Mouse (Mus musculus) CH12.LX (cell line): ENCODE data around the gene Smarcd1. TPM values are rescaled to one million over a fixed set of nuclear protein-coding genes. Genes with fewer than 3 reads are reported as not detected.

Source experiments
- DNase-seq: peaks from one replicate; pipeline ENCODE4 v3.0.0-alpha.2; 2013; ENCODE audit errors: extremely low read depth
- H3K27ac ChIP-seq: 2 replicates; pipeline ENCODE4 v1.5.1; 2012; ENCODE audit warnings: low read depth, mild to moderate bottlenecking, control low read depth, moderate library complexity; ENCODE audit not compliant: insufficient read depth
- H3K27me3 ChIP-seq: replicated peaks from 2 replicates; pipeline ENCODE3; 2012; ENCODE audit warnings: inconsistent platforms
- H3K36me3 ChIP-seq, 2 experiments: replicated peaks in 1 of 2; 2 replicates each; pipeline versions ENCODE3 to v1.6.1; 2012; ENCODE audit warnings: inconsistent platforms in 1 of 2, low read length in 1 of 2, mild to moderate bottlenecking in 1 of 2, mixed read lengths in 1 of 2, moderate library complexity in 1 of 2; ENCODE audit not compliant: control insufficient read depth in 1 of 2, insufficient read depth in 1 of 2
- H3K4me1 ChIP-seq, 2 experiments: 2 replicates each; pipeline ENCODE4 v1.6.1; 2012; ENCODE audit warnings: inconsistent platforms in 1 of 2, moderate library complexity in 1 of 2; ENCODE audit not compliant: insufficient read depth in 2 of 2, control insufficient read depth in 1 of 2
- H3K4me2 ChIP-seq: 2 replicates; pipeline ENCODE4 v1.6.1; 2012; ENCODE audit warnings: low read depth, mild to moderate bottlenecking, control low read depth; ENCODE audit not compliant: poor library complexity, insufficient read depth, severe bottlenecking
- H3K4me3 ChIP-seq, 3 experiments: fragments of 150-350 bp in 1 of 3; sonication (generic) in 1 of 3; replicated peaks in 1 of 3; 2 replicates each; pipeline versions ENCODE3 to v1.5.1; 2011 to 2012; ENCODE audit warnings: low read depth in 2 of 3, low read length in 2 of 3, mild to moderate bottlenecking in 2 of 3, moderate library complexity in 2 of 3, control low read depth in 1 of 3, improper control_type of control experiment in 1 of 3, inconsistent platforms in 1 of 3, mixed read lengths in 1 of 3; ENCODE audit not compliant: poor library complexity in 1 of 3
- H3K79me2 ChIP-seq: replicated peaks from 2 replicates; pipeline ENCODE4 v1.6.1; 2012; ENCODE audit warnings: mild to moderate bottlenecking, moderate library complexity; ENCODE audit not compliant: control insufficient read depth, poor library complexity, insufficient read depth, severe bottlenecking; ENCODE audit errors: extremely low read depth
- H3K9ac ChIP-seq: 2 replicates; pipeline ENCODE4 v1.6.1; 2012; ENCODE audit warnings: low read depth, mild to moderate bottlenecking, control low read depth, moderate library complexity; ENCODE audit not compliant: insufficient read depth
- H3K9me3 ChIP-seq: replicated peaks from 2 replicates; pipeline ENCODE3; 2012; ENCODE audit warnings: low read length, inconsistent platforms, mixed read lengths
- BHLHE40 ChIP-seq: IDR thresholded peaks from 2 replicates; pipeline ENCODE4 v1.6.1; 2011; ENCODE audit warnings: mild to moderate bottlenecking, low read depth, low read length, improper control_type of control experiment
- CHD2 ChIP-seq: IDR thresholded peaks from 2 replicates; pipeline ENCODE4 v1.6.1; 2011; ENCODE audit warnings: low read length, improper control_type of control experiment
- E2F4 ChIP-seq: IDR thresholded peaks from 2 replicates; pipeline ENCODE4 v1.6.1; 2011; ENCODE audit warnings: low read depth, low read length, improper control_type of control experiment; ENCODE audit not compliant: insufficient replicate concordance
- EP300 ChIP-seq: IDR thresholded peaks from 2 replicates; pipeline ENCODE4 v1.6.1; 2011; ENCODE audit warnings: low read length, improper control_type of control experiment
- ETS1 ChIP-seq: conservative IDR thresholded peaks from 2 replicates; pipeline ENCODE4 v1.6.1; 2012; ENCODE audit warnings: low read depth, mild to moderate bottlenecking, inconsistent platforms, low read length, improper control_type of control experiment, moderate library complexity
- GABPA ChIP-seq: IDR thresholded peaks from 2 replicates; pipeline ENCODE4 v1.6.1; 2012; ENCODE audit warnings: low read depth, low read length, improper control_type of control experiment, inconsistent platforms; ENCODE audit not compliant: insufficient replicate concordance
- HCFC1 ChIP-seq: IDR thresholded peaks from 2 replicates; pipeline ENCODE4 v1.6.1; 2012; ENCODE audit warnings: low read depth, mild to moderate bottlenecking, inconsistent platforms, low read length, improper control_type of control experiment
- JUN ChIP-seq: IDR thresholded peaks from 2 replicates; pipeline ENCODE4 v1.6.1; 2011; ENCODE audit warnings: low read depth, mild to moderate bottlenecking, low read length, improper control_type of control experiment, moderate library complexity; ENCODE audit not compliant: insufficient read depth
- MAFK ChIP-seq: IDR thresholded peaks from 2 replicates; pipeline ENCODE4 v1.6.1; 2011; ENCODE audit warnings: low read length, improper control_type of control experiment; ENCODE audit not compliant: insufficient replicate concordance
- NELFE ChIP-seq: IDR thresholded peaks from 2 replicates; pipeline ENCODE4 v1.6.1; 2011; ENCODE audit warnings: low read depth, low read length, improper control_type of control experiment
- PAX5 ChIP-seq: IDR thresholded peaks from 2 replicates; pipeline ENCODE4 v1.6.1; 2012; ENCODE audit warnings: low read length, inconsistent platforms, mixed read lengths
- POLR2A ChIP-seq: IDR thresholded peaks from 2 replicates; pipeline ENCODE4 v1.6.1; 2011; ENCODE audit warnings: low read depth, mild to moderate bottlenecking, improper control_type of control experiment, low read length
- POLR2AphosphoS2 ChIP-seq: IDR thresholded peaks from 2 replicates; pipeline ENCODE4 v1.6.1; 2011; ENCODE audit warnings: low read depth, low read length, improper control_type of control experiment
- RCOR1 ChIP-seq: conservative IDR thresholded peaks from 2 replicates; pipeline ENCODE4 v1.6.1; 2012; ENCODE audit warnings: low read depth, mild to moderate bottlenecking, inconsistent platforms, low read length, improper control_type of control experiment
- SIN3A ChIP-seq: IDR thresholded peaks from 2 replicates; pipeline ENCODE4 v1.6.1; 2012; ENCODE audit warnings: low read length, improper control_type of control experiment, inconsistent platforms
- SMC3 ChIP-seq: IDR thresholded peaks from 2 replicates; pipeline ENCODE4 v1.6.1; 2011; ENCODE audit warnings: low read depth, low read length, improper control_type of control experiment
- TBP ChIP-seq: conservative IDR thresholded peaks from 2 replicates; pipeline ENCODE4 v1.6.1; 2011; ENCODE audit warnings: low read depth, low read length, improper control_type of control experiment
- TCF12 ChIP-seq: IDR thresholded peaks from 2 replicates; pipeline ENCODE4 v1.6.1; 2014; ENCODE audit warnings: low read depth, mild to moderate bottlenecking, inconsistent platforms, low read length, improper control_type of control experiment
- UBTF ChIP-seq: IDR thresholded peaks from 2 replicates; pipeline ENCODE4 v1.6.1; 2012; ENCODE audit warnings: low read depth, mild to moderate bottlenecking, inconsistent platforms, low read length, improper control_type of control experiment, moderate library complexity
- USF1 ChIP-seq: IDR thresholded peaks from 2 replicates; pipeline ENCODE4 v1.6.1; 2014; ENCODE audit warnings: low read depth, mild to moderate bottlenecking, inconsistent platforms, low read length, improper control_type of control experiment
- ZC3H11A ChIP-seq: IDR thresholded peaks from 2 replicates; pipeline ENCODE4 v1.6.1; 2012; ENCODE audit warnings: low read depth, mild to moderate bottlenecking, inconsistent platforms, low read length, improper control_type of control experiment
- ZKSCAN1 ChIP-seq: IDR thresholded peaks from 2 replicates; pipeline ENCODE4 v1.6.1; 2012; ENCODE audit warnings: low read depth, inconsistent platforms, low read length, improper control_type of control experiment, borderline replicate concordance
- ZMIZ1 ChIP-seq: IDR thresholded peaks from 2 replicates; pipeline ENCODE4 v1.6.1; 2012; ENCODE audit warnings: low read depth, mild to moderate bottlenecking, inconsistent platforms, low read length, improper control_type of control experiment
- ZNF384 ChIP-seq: IDR thresholded peaks from 2 replicates; pipeline ENCODE4 v1.6.1; 2012; ENCODE audit warnings: low read depth, low read length, improper control_type of control experiment, inconsistent platforms
- dilution Hi-C: fragments of 300-500 bp; cut with MboI; formaldehyde crosslinking; loops from 2 replicates; pipeline ENCODE4 v1.14.3; 2020; ENCODE audit warnings: low sequenced_read_pairs; ENCODE audit not compliant: extremely low pct_unique_long_range_greater_than_20kb, extremely low pct_ligation_motif_present
- in situ Hi-C: fragments of 300-500 bp; cut with MboI; formaldehyde crosslinking; loops from 3 replicates; pipeline ENCODE4 v1.14.3; 2019; ENCODE audit warnings: low sequenced_read_pairs, low pct_ligation_motif_present, low pct_unique_long_range_greater_than_20kb, mixed read lengths
- polyA plus RNA-seq: library from polyadenylated mRNA; unstranded; fragments of >175 nt; gene quantifications from 2 replicates; pipeline ENCODE4 v1.2.1, GENCODE M21; 2012; ENCODE audit warnings: low read depth; ENCODE audit not compliant: insufficient read length
- total RNA-seq, 2 experiments: library from RNA; depleted of rRNA; stranded (reverse); fragments of 300-350 nt in 1 of 2; fragments of >200 nt in 1 of 2; gene quantifications; 2 replicates each; pipeline ENCODE4 v1.2.3; 2012 to 2014

Gene Smarcd1
- total and polyA plus RNA-seq, 3 experiments: 12.5 to 69.9 (median 17.9) TPM

GRCm38 (mm10) chr15:99671783-99672182 is 30.1 kb upstream of the Smarcd1 start:
- no peak for DNase-seq
- Histone ChIP-seq H3K27ac (no peak overlapping the region), H3K9me3 (peaks cover 4% of the 10 kb centered on the region), H3K4me2 (no peak overlapping the region), H3K79me2 (no peaks in the 10 kb centered on the region), H3K9ac (no peak overlapping the region), H3K4me3 (no peak overlapping the region), H3K36me3 (no peaks in the 10 kb centered on the region), H3K4me1 (peaks cover 0 to 10% of the 10 kb centered on the region in 2 experiments; a peak in 1 of 4 replicates), H3K27me3 (peaks cover 71% of the 10 kb centered on the region)
- in situ Hi-C loops: loop anchor here (5.0 kb wide), 1 partner anchor 169 kb away; no protein-coding TSS in a partner anchor
- TF ChIP-seq POLR2AphosphoS2: no peak
- no peak for TF ChIP-seq BHLHE40
- no peak for TF ChIP-seq TBP
- TF ChIP-seq HCFC1: no peak
- no peak for TF ChIP-seq E2F4
- TF ChIP-seq SIN3A: no peak
- TF ChIP-seq TCF12: no peak
- dilution Hi-C loops: no loop called here

GRCm38 (mm10) chr15:99674866-99675265 is 27.1 kb upstream of the Smarcd1 start:
- TF ChIP-seq JUN: no peak
- no peak for TF ChIP-seq POLR2AphosphoS2
- TF ChIP-seq TCF12: no peak
- no peak for TF ChIP-seq RCOR1
- TF ChIP-seq EP300: no peak
- TF ChIP-seq NELFE: no peak
- TF ChIP-seq PAX5: no peak
- TF ChIP-seq CHD2: no peak
- no peak for TF ChIP-seq ZNF384
- no peak for TF ChIP-seq E2F4
- no peak for TF ChIP-seq ZC3H11A
- no peaks in the 10 kb centered on the region for H3K79me2 ChIP-seq
- H3K4me2 ChIP-seq: no peak overlapping the region
- dilution Hi-C loops: no loop called here
- H3K27ac ChIP-seq: no peak overlapping the region
- H3K9ac ChIP-seq: no peak overlapping the region
- DNase-seq: no peak
- H3K9me3 ChIP-seq: no peaks in the 10 kb centered on the region
- in situ Hi-C loops: loop anchor here (5.0 kb wide), 1 partner anchor 173 kb away; no protein-coding TSS in a partner anchor
- no peak overlapping the region for H3K4me3 ChIP-seq
- peaks cover 75% of the 10 kb centered on the region for H3K27me3 ChIP-seq
- H3K36me3 ChIP-seq: no peaks in the 10 kb centered on the region
- peaks cover 0 to 9% of the 10 kb centered on the region in 2 experiments; a peak in 1 of 4 replicates for H3K4me1 ChIP-seq

- no peaks in the 10 kb centered on the region for H3K36me3 ChIP-seq
- H3K4me1 ChIP-seq: 0 out of 4 replicates have a peak, but pooled peaks cover 0 to under 1% of the 10 kb centered on the region in 2 experiments
- H3K27ac ChIP-seq: no peak overlapping the region
- H3K27me3 ChIP-seq: peaks cover 77% of the 10 kb centered on the region
- TF ChIP-seq ZNF384: no peak
- TF ChIP-seq ZKSCAN1: no peak
- no peak for TF ChIP-seq POLR2AphosphoS2
- TF ChIP-seq UBTF: no peak
- TF ChIP-seq USF1: no peak
- TF ChIP-seq SMC3: no peak
- TF ChIP-seq EP300: no peak
- TF ChIP-seq BHLHE40: no peak
- TF ChIP-seq SIN3A: no peak
- TF ChIP-seq JUN: no peak
- no peak for TF ChIP-seq POLR2A
- TF ChIP-seq RCOR1: no peak
- no peak for TF ChIP-seq ETS1
- TF ChIP-seq ZMIZ1: no peak
- TF ChIP-seq TCF12: no peak
- TF ChIP-seq GABPA: no peak
- no peak for TF ChIP-seq MAFK
- TF ChIP-seq, all 38 proteins: peak for 0
- no peak for DNase-seq
- dilution Hi-C loops (no loop called here), in situ Hi-C loops (no loop called here)
- Histone ChIP-seq H3K9ac (no peak overlapping the region), H3K4me2 (no peak overlapping the region), H3K4me3 (no peak overlapping the region), H3K9me3 (no peaks in the 10 kb centered on the region), H3K79me2 (no peaks in the 10 kb centered on the region)
Observed at GRCm38 (mm10) chr15:99677089-99677488, 24.8 kb upstream of the Smarcd1 start.
